ENCODE assay signal across 11 mouse cellular contexts in the genomic region with DNA sequence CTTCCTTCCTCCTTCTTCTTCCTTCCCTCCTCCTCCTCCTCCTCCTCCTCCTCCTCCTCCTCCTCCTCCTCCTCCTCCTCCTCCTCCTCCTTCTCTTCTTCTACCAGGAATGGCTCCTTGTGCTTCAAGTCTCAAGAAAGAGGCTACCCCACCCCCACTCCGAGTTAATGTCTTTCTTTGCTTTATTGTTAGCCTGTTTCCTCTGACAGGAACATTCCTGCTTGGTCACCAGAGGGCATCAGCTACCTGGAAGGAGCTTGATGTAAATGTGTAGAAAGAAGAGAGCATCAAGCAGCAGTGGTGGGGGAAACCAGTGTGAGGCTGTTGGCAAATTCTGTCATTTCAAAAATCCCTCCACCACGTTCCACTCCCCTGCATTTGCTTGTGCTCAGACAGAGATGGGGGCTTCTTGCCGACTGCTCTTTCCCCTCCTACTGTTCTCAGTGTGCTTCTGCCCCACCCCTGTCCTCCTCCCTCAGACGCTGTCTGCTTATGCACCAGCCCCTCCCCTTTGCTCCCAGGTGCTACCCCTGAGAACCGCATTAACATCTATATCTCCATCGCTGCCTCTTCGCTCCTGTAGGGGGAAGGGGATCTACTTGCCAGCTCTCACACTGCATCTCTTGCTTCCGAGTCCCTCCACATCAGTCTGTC. TPM values are rescaled to one million over a fixed set of nuclear protein-coding genes. Genes with fewer than 3 reads are reported as not detected.
A peak's percentile ranks its signal among the peaks of the same experiment; 100 is the strongest.
DNase-seq lines count a peak whose midpoint lies in the region; ATAC-seq lines count a peak whose summit lies in the region.
"Had no signal": no experiment of that assay in that cellular context is flagged by ENCODE, and none has a peak within 500 bp of the region (broad histone marks: within the 10 kb centered on the region; RNA-seq: fewer than 3 reads in every experiment).

No protein-coding gene starts in this region.

- H3K9me3 ChIP-seq in kidney, embryonic 15.5 days (replicated peaks): no peaks in the 10 kb centered on the region
- no peaks in the 10 kb centered on the region for H3K9me3 ChIP-seq in hindbrain, embryonic 14.5 days (ENCODE audit: control insufficient read depth, low read length)
- no peaks in the 10 kb centered on the region for H3K9me3 ChIP-seq in midbrain, embryonic 16.5 days (replicated peaks; ENCODE audit: control insufficient read depth, low read length, poor library complexity, severe bottlenecking)

- H3K27ac ChIP-seq in kidney, embryonic 15.5 days: no peak overlapping the region
- no peak overlapping the region for H3K27ac ChIP-seq in hindbrain, embryonic 14.5 days
- H3K27ac ChIP-seq in midbrain, embryonic 16.5 days (ENCODE audit: low read length): no peak overlapping the region
- H3K27ac ChIP-seq: macrophage had no signal

- no peaks in the 10 kb centered on the region for H3K36me3 ChIP-seq in kidney, embryonic 15.5 days
- no peaks in the 10 kb centered on the region for H3K36me3 ChIP-seq in hindbrain, embryonic 14.5 days (replicated peaks; ENCODE audit: control insufficient read depth, insufficient read depth)
- H3K36me3 ChIP-seq in midbrain, embryonic 16.5 days (ENCODE audit: control insufficient read depth, insufficient read depth, low read length): no peaks in the 10 kb centered on the region

- WGBS in kidney, embryonic 15.5 days: 17% methylated on average over 8 of the region's 8 CpGs
- WGBS in hindbrain, embryonic 14.5 days: 23% methylated on average over 8 of the region's 8 CpGs
- WGBS in midbrain, embryonic 16.5 days: 21% methylated on average over 8 of the region's 8 CpGs

- DNase-seq in CD4-positive, CD25-positive, alpha-beta regulatory T cell, adult 2 months (ENCODE audit: low read depth, low spot score): peak; percentile 28
- DNase-seq in kidney, postnatal 36 days: peak; percentile 31 to 38
- DNase-seq in hindbrain, embryonic 14.5 days (ENCODE audit: low spot score): peak; percentile 46
- no peak for DNase-seq in cerebellum, postnatal 4 days (ENCODE audit: low spot score in 2 of 2)
- DNase-seq: adrenal gland, postnatal 36 days had no signal

- H3K4me1 ChIP-seq in kidney, embryonic 15.5 days: peaks cover 9% of the 10 kb centered on the region; the same call in 1 of the 2 replicates
- H3K4me1 ChIP-seq in hindbrain, embryonic 14.5 days (replicated peaks; ENCODE audit: control insufficient read depth, insufficient read depth, low read length): 0 out of 2 replicates have a peak, but pooled peaks cover 7% of the 10 kb centered on the region
- H3K4me1 ChIP-seq in midbrain, embryonic 16.5 days (ENCODE audit: control insufficient read depth, insufficient read depth, low read length): peaks cover 3% of the 10 kb centered on the region

- no peak overlapping the region for H3K4me3 ChIP-seq in kidney, embryonic 15.5 days (replicated peaks)
- H3K4me3 ChIP-seq in hindbrain, embryonic 14.5 days (replicated peaks; ENCODE audit: low read length): no peak overlapping the region
- H3K4me3 ChIP-seq in midbrain, embryonic 16.5 days (ENCODE audit: low read depth, low read length): no peak overlapping the region

- H3K9ac ChIP-seq in kidney, embryonic 15.5 days: no peak overlapping the region
- no peak overlapping the region for H3K9ac ChIP-seq in hindbrain, embryonic 14.5 days
- H3K9ac ChIP-seq in midbrain, embryonic 16.5 days (ENCODE audit: low read depth, low read length): peak overlapping the region; percentile 52; the same call in 1 of the 2 replicates

- no peak overlapping the region for H3K4me2 ChIP-seq in kidney, embryonic 15.5 days
- H3K4me2 ChIP-seq in hindbrain, embryonic 14.5 days (replicated peaks): peak overlapping the region; percentile 33; the same call in 1 of the 2 replicates
- H3K4me2 ChIP-seq in midbrain, embryonic 16.5 days (ENCODE audit: low read length): peak overlapping the region; percentile 46
- H3K4me2 ChIP-seq: heart, embryonic 11.5 days had no signal

- H3K27me3 ChIP-seq in kidney, embryonic 15.5 days: peaks cover 16% of the 10 kb centered on the region
- no peaks in the 10 kb centered on the region for H3K27me3 ChIP-seq in hindbrain, embryonic 14.5 days (ENCODE audit: control insufficient read depth, insufficient read depth, low read length)
- no peaks in the 10 kb centered on the region for H3K27me3 ChIP-seq in midbrain, embryonic 16.5 days (ENCODE audit: control insufficient read depth, insufficient read depth, low read depth, low read length)

- no peak for ATAC-seq in CD4-positive, CD25-positive, alpha-beta regulatory T cell, adult 4 months
- no peak for ATAC-seq in kidney, embryonic 15.5 days (replicated peaks; ENCODE audit: low FRiP score)
- ATAC-seq in hindbrain, embryonic 14.5 days (ENCODE audit: low FRiP score): no peak
- ATAC-seq in midbrain, embryonic 16.5 days: 0 out of 2 replicates have a peak, but pooled peaks have one; percentile 36
- ATAC-seq in erythroblast, adult 5-6 weeks (replicated peaks; ENCODE audit: low FRiP score, poor library complexity, severe bottlenecking): no peak

RNA-seq across cellular contexts. Expression of gene Gsto1, which starts 32.5 kb away (rescaled TPM):
- 10 to 100 TPM; 32.4 to 36.4 TPM for polyA plus RNA-seq in CD4-positive, CD25-positive, alpha-beta regulatory T cell, adult 4 months (2017; shearing (Covaris generic))
- polyA plus RNA-seq in kidney, embryonic 15.5 days (2015; fragmentation: Nextera tagmentation; extraction: Ambion mirVana): 115 and 119 TPM in 2 replicates
- polyA plus RNA-seq in hindbrain, embryonic 14.5 days (2014; fragmentation: Nextera tagmentation; extraction: Ambion mirVana): 127 and 135 TPM in 2 replicates
- polyA plus RNA-seq in midbrain, embryonic 16.5 days (2015; fragmentation: Nextera tagmentation; extraction: Ambion mirVana): 150 and 155 TPM in 2 replicates
- total RNA-seq in erythroblast, adult 5-6 weeks (2015; ENCODE audit: low replicate concordance): 63.7 and 66.9 TPM in 2 replicates
- total RNA-seq in erythroblast, adult 5-6 weeks (2017; ENCODE audit: low replicate concordance): 18.0 and 37.7 TPM in 2 replicates

RNA-seq across cellular contexts. Expression of gene Gsto2, which starts 43.1 kb away (rescaled TPM):
- polyA plus RNA-seq in CD4-positive, CD25-positive, alpha-beta regulatory T cell, adult 4 months (2017; shearing (Covaris generic)): under 1 TPM in 1 of 2 experiments, not detected in 1; 0.95 TPM
- polyA plus RNA-seq in kidney, embryonic 15.5 days (2015; fragmentation: Nextera tagmentation; extraction: Ambion mirVana): 1.6 and 2.0 TPM in 2 replicates
- 1.2 and 1.3 TPM in 2 replicates for polyA plus RNA-seq in hindbrain, embryonic 14.5 days (2014; fragmentation: Nextera tagmentation; extraction: Ambion mirVana)
- 1.0 and 1.1 TPM in 2 replicates for polyA plus RNA-seq in midbrain, embryonic 16.5 days (2015; fragmentation: Nextera tagmentation; extraction: Ambion mirVana)
- total RNA-seq in erythroblast, adult 5-6 weeks (2015; ENCODE audit: low replicate concordance): not detected in 2 replicates
- total RNA-seq in erythroblast, adult 5-6 weeks (2017; ENCODE audit: low replicate concordance): not detected in 2 replicates

Comparison
In these comparisons a context has a peak if more than half of its experiments do, and no peak if none do; other contexts are left out.
1. DNase-seq: peak in CD4-positive, CD25-positive, alpha-beta regulatory T cell, adult 2 months (single experiment), kidney, postnatal 36 days (2 of 2) and hindbrain, embryonic 14.5 days (single experiment); none in cerebellum, postnatal 4 days (0 of 2).